Mouse (Mus musculus) erythroblast, adult 5-6 weeks (primary cell): ENCODE results near the gene St8sia2. TPM values are rescaled to one million over a fixed set of nuclear protein-coding genes. Genes with fewer than 3 reads are reported as not detected.

ENCODE experiments used
- ATAC-seq: replicated peaks from 2 replicates; pipeline ENCODE4 v1.8.0; 2016; ENCODE audit warnings: moderate number of reproducible peaks, mild to moderate bottlenecking, moderate TSS enrichment, inconsistent platforms; ENCODE audit not compliant: poor library complexity, low FRiP score, severe bottlenecking
- total RNA-seq, 2 experiments: library from RNA; stranded (forward) in 1 of 2; stranded (reverse) in 1 of 2; fragments of 150-400 nt in 1 of 2; fragments of 200-764, 138-1000 nt in 1 of 2; gene quantifications; 2 replicates each; pipeline versions ENCODE4 v1.2.3 to v1.2.4; 2015 to 2017; ENCODE audit warnings: low replicate concordance in 2 of 2

St8sia2 gene
- total RNA-seq (2015; ENCODE audit: low replicate concordance) (not detected in 2 replicates), total RNA-seq (2017; ENCODE audit: low replicate concordance) (not detected in 2 replicates)

DNA sequence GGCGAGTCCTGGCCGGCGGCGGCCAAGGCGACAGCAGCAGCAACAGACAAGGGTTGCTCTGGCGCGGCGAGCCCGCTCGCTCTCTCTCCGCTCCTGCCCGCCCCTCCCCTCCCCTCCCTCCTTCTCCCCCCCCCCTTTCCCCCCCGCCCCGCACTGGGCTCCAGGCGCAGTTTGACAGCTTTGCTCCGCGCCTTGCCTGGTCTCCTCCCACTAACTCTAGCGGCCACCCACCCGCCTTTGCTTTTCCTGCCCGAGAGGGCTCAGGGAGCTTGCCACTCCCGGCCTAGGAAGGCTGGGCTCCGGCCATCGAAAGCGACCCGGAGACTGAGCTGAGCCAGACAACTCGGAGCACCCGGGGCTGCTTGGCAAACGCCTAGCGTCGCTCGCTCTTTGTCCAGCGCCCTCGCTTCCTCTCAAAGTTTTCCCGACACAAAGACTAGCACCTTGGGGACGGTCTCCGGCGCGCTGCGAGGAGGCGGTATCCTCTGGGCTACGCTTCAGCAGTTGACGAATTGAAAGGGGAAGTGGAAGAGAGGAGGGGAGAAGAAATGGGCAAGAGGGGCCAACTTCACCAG lies at the start of gene St8sia2:
TSS of gene St8sia2 (minus strand) at position 90 of the 575 bp plus-strand sequence.
- ATAC-seq, result no peak

DNA sequence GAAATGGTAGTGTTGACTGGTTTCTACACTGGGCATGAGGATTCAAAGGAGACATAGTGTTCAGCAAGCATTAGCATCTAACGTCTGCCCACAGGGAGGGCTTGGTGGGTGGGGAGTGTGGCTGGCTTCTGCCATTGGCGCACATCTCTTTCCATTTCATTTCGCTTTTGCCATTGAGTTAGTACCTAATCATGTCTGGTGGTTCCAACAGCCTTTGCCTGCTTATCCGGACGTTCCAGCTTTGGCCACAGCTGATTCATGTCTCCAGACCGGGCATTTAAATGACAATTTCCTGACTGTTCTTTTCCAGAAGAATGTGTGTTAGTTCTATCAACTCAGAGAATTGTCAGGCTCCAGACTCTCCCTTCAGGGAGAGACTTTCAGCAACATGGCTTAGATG lies 47.6 kb upstream of the St8sia2 start:
- no peak for ATAC-seq

- ATAC-seq, result no peak
Measured at GRCm38 (mm10) chr7:74060306-74060946, 46.9 kb upstream of the St8sia2 start.

GRCm38 (mm10) chr7:74059684-74060083 lies 46.2 kb upstream of the St8sia2 start:
- ATAC-seq, result no peak

DNA sequence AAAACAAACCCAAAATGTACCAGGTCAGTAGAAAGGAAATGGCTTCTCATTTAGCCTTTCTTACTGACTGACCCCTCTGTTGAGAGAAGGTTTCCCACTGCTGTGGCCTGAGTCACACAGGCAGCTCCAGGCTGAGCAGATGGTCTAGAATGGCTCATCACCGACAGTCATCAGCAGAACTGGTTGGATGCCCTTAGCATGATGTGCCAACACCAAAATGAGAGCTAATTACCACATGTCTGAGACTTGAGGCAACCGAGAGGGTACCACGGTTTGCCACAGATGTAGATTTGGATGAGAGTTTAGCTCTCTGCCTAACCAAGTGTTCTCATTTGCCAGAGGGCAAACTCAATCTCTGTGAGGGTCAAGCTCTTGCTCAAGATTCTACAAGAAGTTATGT lies 42.3 kb upstream of the St8sia2 start:
- no peak for ATAC-seq

GRCm38 (mm10) chr7:74047591-74047990 lies 34.1 kb upstream of the St8sia2 start:
- no peak for ATAC-seq

- no peak for ATAC-seq
Measured at GRCm38 (mm10) chr7:74045166-74045957, 31.9 kb upstream of the St8sia2 start.

DNA sequence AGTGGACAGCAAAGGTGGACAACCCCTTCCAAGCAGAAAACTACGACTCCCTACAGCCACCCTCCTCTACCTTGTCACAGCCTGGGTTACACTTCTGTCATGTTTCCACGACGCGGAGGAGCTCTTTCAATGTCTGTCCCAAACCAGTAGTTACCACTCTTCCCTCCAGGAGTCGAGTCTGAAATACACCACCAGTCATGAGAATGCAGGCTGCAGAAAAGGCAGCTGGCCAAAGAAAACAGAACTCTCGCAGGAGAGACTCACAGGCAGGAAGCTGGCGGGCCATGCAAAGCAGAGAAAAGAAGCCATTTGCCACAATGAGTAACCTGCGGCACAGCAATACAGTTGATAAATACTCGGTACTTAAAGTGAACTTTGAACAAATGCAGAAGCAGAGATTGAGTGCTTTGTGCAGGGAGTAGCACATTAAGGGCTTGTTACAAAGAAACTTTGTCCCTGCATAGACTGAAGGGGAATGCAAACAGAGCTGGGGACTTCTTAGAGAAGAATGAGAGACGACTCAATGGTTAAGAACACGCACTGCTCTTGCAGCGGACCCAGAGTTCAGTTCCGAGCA lies 30.2 kb upstream of the St8sia2 start:
- ATAC-seq, result no peak

DNA sequence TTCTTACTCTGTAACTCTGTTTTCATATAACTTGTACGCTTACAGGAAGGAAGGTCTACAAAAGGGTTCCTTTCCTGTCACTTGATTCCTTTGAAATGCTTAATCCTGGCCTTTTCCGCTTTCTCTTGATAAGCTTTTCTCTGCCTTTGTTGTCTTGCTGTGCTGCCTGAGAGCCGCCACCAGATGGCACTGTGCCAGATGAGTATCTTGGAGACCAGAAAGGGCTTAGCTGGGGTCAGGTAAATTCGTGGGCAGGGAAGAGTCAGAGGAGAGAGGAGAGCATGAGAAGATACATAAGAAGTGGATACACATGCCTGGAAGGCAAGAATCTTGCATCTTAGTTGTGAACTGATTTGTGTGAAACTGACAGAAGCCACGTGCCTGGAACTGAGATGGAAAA lies 11.5 kb upstream of the St8sia2 start:
- no peak for ATAC-seq

GRCm38 (mm10) chr7:74024171-74024570 lies 10.7 kb upstream of the St8sia2 start:
- ATAC-seq, result no peak

DNA sequence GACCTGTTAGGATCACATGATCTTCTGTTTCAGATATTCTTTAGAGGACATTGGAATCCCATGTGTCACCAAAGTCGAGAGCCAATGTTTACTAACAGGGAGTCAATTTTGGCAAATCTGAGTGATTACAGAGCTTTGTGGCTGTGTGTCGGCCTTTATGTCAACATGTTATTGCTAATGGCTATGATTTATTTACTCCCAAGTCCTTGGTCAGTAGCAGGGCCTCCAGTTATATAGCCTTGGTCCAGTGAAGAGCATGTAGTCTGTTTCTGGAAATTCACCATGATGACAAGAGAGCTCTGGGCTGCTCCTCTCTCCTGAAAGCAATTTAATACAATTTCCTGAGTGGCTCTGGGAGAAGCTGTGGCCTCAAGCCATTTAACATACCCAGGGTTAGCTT lies 9.1 kb upstream of the St8sia2 start:
- no peak for ATAC-seq

GRCm38 (mm10) chr7:74021771-74022170 lies 8.3 kb upstream of the St8sia2 start:
- ATAC-seq, result no peak

DNA sequence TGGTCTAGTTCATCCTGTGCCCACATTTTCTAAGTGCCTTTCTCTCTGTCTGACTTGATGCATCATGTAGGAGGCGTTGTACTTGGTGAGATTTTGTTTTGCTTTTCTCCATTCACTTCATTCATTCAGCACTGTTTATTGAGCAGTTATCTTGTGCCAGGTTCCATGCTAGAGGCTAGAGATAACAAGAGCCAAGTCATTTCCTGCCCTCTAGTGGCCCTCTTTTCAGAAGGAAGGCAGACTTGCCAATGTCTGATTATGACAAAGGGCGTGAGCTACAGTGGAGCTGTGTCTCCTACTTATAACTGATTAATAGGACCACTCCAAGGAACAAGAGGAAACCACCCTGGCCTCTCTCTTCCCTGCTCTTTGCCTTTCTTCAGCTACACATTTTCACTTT lies 3.1 kb upstream of the St8sia2 start:
- ATAC-seq, result no peak

- ATAC-seq, result no peak
Measured at GRCm38 (mm10) chr7:74012858-74013600, 461 bp downstream of the St8sia2 start.

GRCm38 (mm10) chr7:74011976-74012857 lies 1.3 kb downstream of the St8sia2 start:
- no peak for ATAC-seq

GRCm38 (mm10) chr7:74008946-74009542 lies 4.4 kb downstream of the St8sia2 start:
- no peak for ATAC-seq

GRCm38 (mm10) chr7:74006775-74007371 lies 6.6 kb downstream of the St8sia2 start:
- ATAC-seq, result no peak

- ATAC-seq, result no peak
Measured at GRCm38 (mm10) chr7:74006364-74006763, 7.1 kb downstream of the St8sia2 start.
